Mouse (Mus musculus) heart, adult 8-10 months (tissue): ENCODE data around the gene Inhbc. TPM values are rescaled to one million over a fixed set of nuclear protein-coding genes. Genes with fewer than 3 reads are reported as not detected.
"Not testable (repeated sequence)": the region's sequence is repeated elsewhere in the genome, so short reads cannot be mapped to it uniquely, and the experiment has no call there.

Experiments
- DNase-seq: peaks from one replicate; pipeline ENCODE4 v3.0.0; 2022; ENCODE audit warnings: low spot score
- total RNA-seq, 4 experiments: library from RNA; stranded (reverse); gene quantifications; 2 replicates each; pipeline ENCODE4 v1.2.4; 2022

The Inhbc gene
- total RNA-seq, 4 experiments from 2014 or later = not detected

DNA sequence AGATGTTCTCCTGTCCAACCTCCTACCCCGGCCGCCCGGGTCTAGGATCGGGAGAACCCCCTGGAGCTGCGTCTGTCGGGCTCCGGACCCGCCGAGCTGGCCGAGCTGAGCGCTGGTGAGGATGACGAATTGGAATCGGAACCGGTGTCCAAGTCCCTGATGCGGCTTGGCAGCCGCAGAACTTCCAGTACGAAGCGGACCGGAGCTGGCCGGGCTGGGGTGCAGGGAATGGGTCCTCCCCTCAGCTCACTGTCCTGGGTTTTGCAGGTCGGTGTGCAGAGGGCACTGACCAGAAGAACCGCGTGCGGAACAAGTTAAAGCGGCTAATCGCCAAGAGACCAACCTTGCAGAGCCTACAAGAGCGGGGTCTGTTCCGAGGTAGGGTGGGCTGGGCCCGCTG is 43.4 kb downstream of the Inhbc start:
- DNase-seq = peak; percentile 9

DNA sequence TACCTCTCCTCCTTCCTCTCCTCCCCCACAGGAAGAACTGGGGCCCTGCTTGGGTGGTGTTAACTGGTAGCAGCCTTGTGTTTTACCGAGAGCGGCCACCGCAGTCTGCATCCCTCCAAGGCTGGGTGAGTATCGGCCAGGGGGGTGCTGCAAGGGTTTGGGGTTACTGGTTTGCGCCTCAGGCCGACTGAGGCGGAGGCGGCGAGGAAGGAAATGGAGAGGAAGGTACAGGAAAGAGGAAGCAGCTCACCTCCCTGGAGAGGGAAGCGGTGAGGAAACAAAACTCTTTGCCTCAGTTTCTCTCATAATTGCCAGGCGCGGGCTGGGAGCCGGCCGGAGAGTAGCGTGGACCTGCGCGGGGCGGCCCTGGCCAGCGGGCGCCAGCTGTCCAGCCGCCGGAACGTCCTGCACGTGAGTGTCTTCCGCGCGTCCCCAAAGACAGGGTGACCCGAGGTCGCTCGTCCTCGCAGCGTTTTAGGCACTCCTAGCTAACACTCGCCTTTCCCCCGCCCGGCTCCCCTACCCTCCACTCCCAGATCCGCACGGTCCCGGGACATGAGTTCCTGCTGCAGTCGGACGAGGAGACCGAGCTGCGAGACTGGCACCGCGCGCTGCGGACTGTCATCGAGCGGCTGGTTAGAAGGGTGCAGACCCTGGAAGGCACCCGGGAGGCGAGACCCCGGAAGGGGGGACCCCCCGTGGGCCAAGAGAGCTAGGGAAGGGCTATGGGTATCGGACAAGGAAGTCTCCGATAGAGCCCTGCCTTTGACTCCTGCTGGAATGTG is 44.0 kb downstream of the Inhbc start:
- DNase-seq = peak; percentile 16

GRCm38 (mm10) chr10:127325454-127326016 is 44.7 kb downstream of the Inhbc start:
- no peak for DNase-seq

- peak; percentile 33 for DNase-seq
Measured at GRCm38 (mm10) chr10:127324495-127324894, 45.7 kb downstream of the Inhbc start.

- DNase-seq = no peak
Measured at GRCm38 (mm10) chr10:127323131-127323855, 46.9 kb downstream of the Inhbc start.

GRCm38 (mm10) chr10:127322669-127323068 is 47.6 kb downstream of the Inhbc start:
- DNase-seq = no peak

GRCm38 (mm10) chr10:127322178-127322577 is 48.1 kb downstream of the Inhbc start:
- DNase-seq = no peak

DNA sequence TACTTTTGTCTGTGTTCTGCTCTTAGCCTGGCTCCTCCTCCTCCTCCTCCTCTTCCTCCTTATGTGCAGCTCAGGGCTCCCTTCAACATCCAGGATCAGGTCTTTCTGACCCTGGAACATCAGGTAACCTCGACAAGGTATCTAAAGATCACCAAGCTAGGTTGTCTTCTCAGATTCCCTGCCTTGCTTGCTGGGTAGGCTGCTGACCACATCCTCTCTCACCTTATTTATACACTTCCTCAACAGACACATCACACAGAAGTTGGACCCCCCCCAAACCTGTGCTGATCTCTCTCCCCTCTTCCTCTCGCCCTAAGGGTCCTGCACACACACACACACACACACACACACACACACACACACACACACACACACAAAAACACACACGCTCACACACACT is 48.6 kb downstream of the Inhbc start, which contains the start of gene Arhgap9:
TSS of gene Arhgap9 (plus strand) at position 344 of the 400 bp plus-strand sequence.
- no peak for DNase-seq

- no peak for DNase-seq
Measured at GRCm38 (mm10) chr10:127319969-127320368, 50.3 kb downstream of the Inhbc start.

DNA sequence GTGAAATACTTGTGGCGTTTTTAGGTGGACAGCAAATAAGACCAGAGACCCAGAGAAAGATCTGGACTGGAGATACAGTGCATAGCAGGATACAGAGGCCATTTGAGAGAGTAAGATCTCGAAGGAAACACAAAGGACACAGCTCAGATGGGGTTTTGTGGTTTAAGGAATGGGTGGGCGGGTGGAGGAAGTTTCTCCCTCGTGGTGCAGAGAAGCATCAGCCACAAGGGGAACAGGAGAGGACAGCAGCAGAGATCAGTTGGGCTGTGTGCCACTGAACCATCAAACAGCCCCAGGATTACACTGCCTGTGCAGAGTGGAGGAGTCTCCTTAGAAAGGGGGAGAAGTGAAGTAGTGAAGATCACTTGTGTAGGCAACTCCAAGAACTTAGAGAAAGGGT is 52.2 kb downstream of the Inhbc start:
- DNase-seq = no peak

- DNase-seq = no peak
Measured at GRCm38 (mm10) chr10:127317277-127317676, 53.0 kb downstream of the Inhbc start.

DNA sequence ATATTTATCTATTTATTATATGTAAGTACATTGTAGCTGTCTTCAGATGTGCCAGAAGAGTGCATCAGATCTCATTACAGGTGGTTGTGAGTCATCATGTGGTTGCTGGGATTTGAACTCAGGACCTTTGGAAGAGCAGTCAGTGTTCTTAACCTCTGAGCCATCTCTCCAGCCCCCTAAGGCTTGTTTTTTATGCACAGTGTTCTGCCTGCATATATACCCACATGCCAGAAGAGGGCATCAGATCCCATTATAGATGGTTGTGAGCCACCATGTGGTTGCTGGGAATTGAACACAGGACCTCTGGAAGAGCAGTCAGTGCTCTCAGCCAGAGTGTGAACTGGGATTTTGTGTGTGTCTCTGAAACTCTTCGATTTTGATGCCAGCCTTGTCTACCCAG is 55.3 kb downstream of the Inhbc start:
- DNase-seq = not testable (repeated sequence)

DNA sequence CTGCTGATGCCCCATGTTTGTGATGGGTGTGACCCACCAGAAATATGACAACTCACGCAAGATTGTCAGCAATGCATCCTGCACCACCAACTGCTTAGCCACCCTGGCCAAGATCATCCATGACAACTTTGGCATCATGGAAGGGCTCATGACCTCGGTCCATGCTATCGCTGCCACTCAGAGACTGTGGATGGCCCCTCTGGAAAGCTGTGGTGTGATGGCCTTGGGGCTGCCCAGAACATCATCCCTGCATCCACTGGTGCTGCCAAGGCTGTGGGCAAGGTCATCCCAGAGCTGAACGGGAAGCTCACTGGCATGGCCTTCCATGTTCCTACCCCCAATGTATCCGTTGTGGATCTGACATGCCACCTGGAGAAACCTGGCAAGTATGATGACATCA is 56.7 kb downstream of the Inhbc start:
- not testable (repeated sequence) for DNase-seq

DNA sequence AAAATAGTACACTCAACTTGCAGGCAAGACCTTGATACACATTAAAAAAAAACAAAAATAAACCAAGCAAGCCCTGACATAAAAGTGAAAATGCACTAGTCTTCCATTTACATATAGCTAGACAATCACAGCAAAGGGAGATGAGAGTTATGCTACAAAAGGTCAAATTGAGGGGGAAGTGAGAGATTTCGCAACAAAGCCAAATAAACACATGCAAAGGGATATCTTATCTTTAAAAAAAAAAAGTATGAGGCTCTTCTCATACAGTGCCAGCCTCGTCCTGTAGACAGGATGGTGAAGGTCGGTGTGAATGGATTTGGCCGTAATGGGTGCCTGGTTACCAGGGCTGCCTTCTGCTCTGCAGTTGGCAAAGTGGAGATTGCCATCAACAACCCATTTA is 57.4 kb downstream of the Inhbc start:
- DNase-seq = no peak

DNA sequence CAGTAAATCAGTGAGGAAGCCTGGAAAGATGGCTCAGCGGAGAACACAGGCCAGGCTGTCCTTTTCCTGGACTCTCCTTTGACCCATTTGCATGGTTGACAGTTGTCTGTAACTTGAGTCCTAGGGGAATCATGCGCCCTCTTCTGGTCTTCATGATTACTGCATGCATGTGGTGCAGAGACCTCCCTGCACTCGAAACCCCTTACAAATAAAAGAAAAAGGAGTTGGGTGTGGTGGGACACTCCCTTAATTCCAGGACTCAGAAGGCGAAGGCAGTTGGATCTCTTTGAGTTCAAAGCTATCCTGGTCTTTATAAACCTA is 57.9 kb downstream of the Inhbc start:
- DNase-seq = peak; percentile 89

GRCm38 (mm10) chr10:127311476-127312355 is 58.5 kb downstream of the Inhbc start, which contains the start of gene Mars:
TSS of gene Mars (minus strand) at chr10:127311786.
- peak; percentile 99 for DNase-seq

DNA sequence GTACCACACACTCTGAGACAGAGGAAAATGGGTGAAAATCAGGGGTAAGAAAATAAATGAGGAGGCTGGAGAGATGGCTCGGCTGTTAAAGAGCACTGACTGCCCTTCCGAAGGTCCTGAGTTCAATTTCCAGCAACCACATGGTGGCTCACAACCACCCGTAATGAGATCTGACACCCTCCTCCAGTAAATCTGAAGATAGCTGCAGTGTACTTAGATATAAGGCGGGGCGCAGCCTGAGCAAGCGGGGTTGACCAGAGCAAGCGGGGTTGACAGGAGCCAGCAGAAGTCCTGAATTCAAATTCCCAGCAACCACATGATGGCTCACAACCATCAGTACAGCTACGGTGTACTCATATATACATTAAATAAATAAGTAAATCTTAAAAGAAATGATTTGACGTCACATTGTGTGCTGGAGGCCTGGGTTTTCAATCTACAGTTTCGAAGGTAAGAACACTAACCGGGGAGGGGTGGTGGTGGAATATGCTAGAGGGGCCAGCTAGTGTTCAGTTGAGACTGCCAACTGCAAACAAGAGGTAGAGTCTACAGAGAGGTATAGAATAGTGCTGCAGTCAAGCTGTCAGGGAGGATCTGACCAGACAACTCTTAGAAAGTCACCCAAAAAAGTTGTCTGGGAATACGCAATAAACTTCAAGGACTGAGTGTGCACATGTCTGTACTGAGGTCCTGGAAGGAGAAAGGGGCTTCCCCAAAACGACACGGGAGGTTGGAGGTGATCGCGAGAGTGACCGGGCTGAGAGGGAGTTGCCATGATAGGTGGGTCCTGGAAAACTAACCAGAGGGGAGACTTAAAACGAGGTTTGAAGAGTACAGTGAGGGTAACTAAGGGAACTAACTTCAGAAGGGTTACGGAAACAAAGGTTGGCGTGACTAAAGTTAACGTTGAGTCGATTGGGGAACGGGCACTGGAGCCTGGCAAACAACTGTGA is 59.4 kb downstream of the Inhbc start:
- no peak for DNase-seq

GRCm38 (mm10) chr10:127309167-127309566 is 61.1 kb downstream of the Inhbc start:
- DNase-seq = not testable (repeated sequence)
